Mouse (Mus musculus) limb, embryonic 12.5 days (tissue): ENCODE data around the gene Nab2. TPM values are rescaled to one million over a fixed set of nuclear protein-coding genes. Genes with fewer than 3 reads are reported as not detected.

ENCODE experiments used
- ATAC-seq: fragments of 200-750 bp; cut with Nextera tagmentation; 2 replicates; pipeline ENCODE4 v1.8.0; 2017; ENCODE audit warnings: low read depth, moderate TSS enrichment; ENCODE audit not compliant: insufficient number of reproducible peaks, insufficient read depth, low FRiP score, low TSS enrichment
- H3K27ac ChIP-seq: fragments of 300-500 bp; sonication (generic); 2 replicates; pipeline ENCODE4 v1.5.1; 2016; ENCODE audit warnings: mild to moderate bottlenecking, moderate library complexity
- H3K27me3 ChIP-seq: fragments of 300-500 bp; sonication (generic); 2 replicates; pipeline ENCODE4 v1.6.1; 2016; ENCODE audit warnings: mild to moderate bottlenecking, moderate library complexity
- H3K36me3 ChIP-seq: fragments of 300-500 bp; sonication (generic); 2 replicates; pipeline ENCODE4 v1.6.1; 2016; ENCODE audit warnings: mild to moderate bottlenecking, moderate library complexity
- H3K4me1 ChIP-seq: fragments of 300-500 bp; sonication (generic); replicated peaks from 2 replicates; pipeline ENCODE4 v1.6.1; 2016
- H3K4me2 ChIP-seq: fragments of 300-500 bp; sonication (generic); 2 replicates; pipeline ENCODE4 v1.6.1; 2016; ENCODE audit warnings: mild to moderate bottlenecking, moderate library complexity
- H3K4me3 ChIP-seq: fragments of 300-500 bp; sonication (generic); replicated peaks from 2 replicates; pipeline ENCODE4 v1.5.1; 2016; ENCODE audit warnings: mild to moderate bottlenecking
- H3K9ac ChIP-seq: fragments of 300-500 bp; sonication (generic); replicated peaks from 2 replicates; pipeline ENCODE4 v1.6.1; 2016; ENCODE audit warnings: mild to moderate bottlenecking, moderate library complexity
- H3K9me3 ChIP-seq: fragments of 300-500 bp; sonication (generic); 2 replicates; pipeline ENCODE4 v1.6.1; 2016; ENCODE audit warnings: mild to moderate bottlenecking, moderate library complexity
- WGBS: fragments of 180-500 bp; shearing (Covaris S2); methylation state at CpG from one replicate; pipeline ENCODE4 v1.1.7; 2016; 5-methylcytosine and 5-hydroxymethylcytosine counted together
- polyA plus RNA-seq: library from polyadenylated mRNA; unstranded; fragments of >200 nt; fragmentation: Nextera tagmentation; extraction: Ambion mirVana; gene quantifications from 2 replicates; pipeline ENCODE4 v1.2.1, GENCODE M21; 2016

Gene Nab2
- polyA plus RNA-seq = 15.3 and 19.1 TPM in 2 replicates

DNA sequence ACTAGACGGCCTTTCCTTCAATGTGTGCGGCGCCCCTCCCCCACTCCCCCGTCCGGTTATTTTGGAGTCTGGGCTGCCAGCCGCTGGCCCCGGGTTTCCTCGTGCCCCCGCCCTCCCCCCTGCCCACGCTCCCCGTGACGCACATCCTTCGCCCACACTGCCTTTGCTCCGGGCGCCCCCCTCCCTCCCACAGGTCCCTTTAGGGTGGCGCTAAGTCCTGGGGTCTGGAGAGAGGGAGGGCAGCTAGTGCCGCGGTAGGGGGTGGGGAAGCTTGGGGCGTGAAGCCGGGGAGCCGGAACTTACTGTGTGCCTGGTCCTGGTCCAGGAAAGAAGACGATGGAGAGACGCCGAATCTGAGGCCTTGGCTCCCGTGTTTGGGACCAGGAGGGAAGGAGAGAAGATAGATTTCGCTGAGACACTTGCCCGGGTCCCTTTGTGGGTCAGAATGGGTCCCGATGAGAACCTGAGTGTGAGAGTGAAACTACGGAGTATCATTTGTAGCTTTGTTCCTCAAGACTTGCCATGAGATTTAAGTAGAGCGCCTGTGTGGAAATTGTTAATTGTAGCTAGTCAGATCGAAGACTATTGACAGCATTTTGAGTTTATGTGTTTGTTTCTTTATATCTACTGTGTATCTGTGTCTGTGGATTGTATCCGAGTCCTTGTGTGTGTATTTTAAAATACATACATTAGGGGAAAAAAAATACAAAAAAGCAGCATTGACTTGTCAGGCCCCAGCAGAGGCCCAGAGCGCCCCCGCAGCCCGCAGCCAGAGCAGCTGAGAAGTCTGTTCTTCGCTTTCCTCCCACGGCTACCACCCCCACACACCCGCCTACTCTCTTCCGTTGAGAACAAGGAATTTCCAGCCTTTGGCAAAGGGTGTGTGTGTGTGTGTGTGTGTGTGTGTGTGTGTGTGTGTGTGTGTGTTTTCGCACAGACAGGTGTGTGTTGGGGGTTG is at the start of gene Nab2:
Gene Nab2 (minus strand): TSS at position 476 of the 958 bp plus-strand sequence.
- Histone ChIP-seq H3K27ac (peak within 1 kb of the TSS; percentile 100), H3K4me1 (peaks cover 45% of the 10 kb centered on the region), H3K4me2 (peak within 1 kb of the TSS; percentile 88), H3K9ac (peak within 1 kb of the TSS; percentile 92), H3K9me3 (no peaks in the 10 kb centered on the region), H3K27me3 (no peaks in the 10 kb centered on the region), H3K4me3 (peak within 1 kb of the TSS; percentile 80), H3K36me3 (peaks cover 16% of the 10 kb centered on the region)
- 0 out of 2 replicates have a peak, but pooled peaks have one; percentile 2 for ATAC-seq
- 2% methylated on average over 40 of the region's 40 CpGs for WGBS

DNA sequence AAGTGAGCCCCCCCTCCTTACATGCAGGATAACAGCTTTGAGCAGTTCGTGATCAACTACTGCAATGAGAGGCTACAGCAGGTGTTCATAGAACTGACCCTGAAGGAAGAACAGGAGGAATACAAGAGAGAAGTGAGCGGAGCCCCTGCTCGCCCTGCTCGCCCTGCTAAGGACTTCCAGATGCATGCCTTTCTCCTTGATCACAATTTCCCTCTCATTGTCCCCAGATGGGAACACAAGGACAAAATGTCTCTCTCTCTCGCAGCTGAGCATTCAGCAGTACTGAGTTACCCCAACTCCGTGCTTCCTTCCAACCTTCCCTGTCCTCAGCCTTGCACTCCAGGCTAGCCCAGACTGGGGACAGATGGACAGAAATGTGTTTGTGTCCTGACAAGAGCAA is 44.4 kb upstream of the Nab2 start:
- Histone ChIP-seq H3K27me3 (no peaks in the 10 kb centered on the region), H3K9me3 (no peaks in the 10 kb centered on the region), H3K27ac (no peak overlapping the region), H3K4me1 (peaks cover 17% of the 10 kb centered on the region), H3K4me2 (no peak overlapping the region), H3K36me3 (no peaks in the 10 kb centered on the region), H3K9ac (no peak overlapping the region), H3K4me3 (no peak overlapping the region)
- ATAC-seq = no peak
- 42% methylated on average over 6 of the region's 6 CpGs for WGBS

DNA sequence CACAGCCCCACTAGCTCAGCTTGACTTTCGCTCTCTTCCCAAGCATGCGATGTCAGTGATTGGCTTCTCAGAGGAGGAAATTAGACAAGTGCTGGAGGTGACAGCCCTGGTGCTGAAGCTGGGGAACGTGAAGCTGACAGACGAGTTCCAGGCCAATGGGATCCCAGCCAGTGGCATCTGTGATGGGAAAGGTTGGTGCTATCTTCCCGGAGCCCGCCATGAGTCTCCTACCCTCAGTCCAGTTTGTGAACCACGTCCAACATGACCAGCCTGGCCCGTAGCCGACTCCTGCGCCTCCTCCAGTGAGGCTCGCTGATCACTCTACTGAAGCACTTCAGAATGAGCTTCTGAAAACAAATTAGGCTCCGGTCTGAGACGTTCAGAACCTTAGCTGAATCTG is 42.0 kb upstream of the Nab2 start:
- Histone ChIP-seq H3K27me3 (no peaks in the 10 kb centered on the region), H3K27ac (no peak overlapping the region), H3K4me3 (no peak overlapping the region), H3K9me3 (no peaks in the 10 kb centered on the region), H3K4me1 (peaks cover 17% of the 10 kb centered on the region), H3K36me3 (no peaks in the 10 kb centered on the region), H3K9ac (no peak overlapping the region), H3K4me2 (no peak overlapping the region)
- WGBS = 80% methylated on average over 13 of the region's 13 CpGs
- ATAC-seq = no peak

DNA sequence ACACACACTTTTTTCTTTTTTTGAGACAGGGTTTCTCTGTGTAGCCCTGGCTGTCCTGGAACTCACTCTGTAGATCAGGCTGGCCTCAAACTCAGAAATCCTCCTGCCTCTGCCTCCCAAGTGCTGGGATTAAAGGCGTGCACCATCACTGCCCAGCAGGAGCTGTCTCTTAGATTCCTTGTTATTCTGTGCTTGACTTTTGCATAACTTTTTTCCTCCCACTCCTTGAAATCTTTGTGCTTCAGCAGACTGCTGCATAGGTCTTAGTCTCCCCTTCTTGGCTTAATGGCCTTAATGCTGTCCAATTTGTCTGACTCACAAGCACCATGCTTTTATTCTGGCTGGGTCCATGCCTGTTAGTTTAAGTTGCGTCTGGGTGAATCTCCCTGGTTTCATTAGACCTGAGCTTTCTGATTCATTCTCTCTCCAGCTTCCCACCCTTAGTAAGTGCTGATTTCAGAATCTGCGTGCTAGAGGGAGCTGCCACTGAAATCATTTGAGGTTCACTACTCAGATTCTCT is 40.5 kb upstream of the Nab2 start:
- H3K27ac ChIP-seq = no peak overlapping the region
- H3K9me3 ChIP-seq = no peaks in the 10 kb centered on the region
- no peak overlapping the region for H3K9ac ChIP-seq
- H3K36me3 ChIP-seq = no peaks in the 10 kb centered on the region
- no peak overlapping the region for H3K4me2 ChIP-seq
- H3K27me3 ChIP-seq = no peaks in the 10 kb centered on the region
- no peak overlapping the region for H3K4me3 ChIP-seq
- H3K4me1 ChIP-seq = peaks cover 16% of the 10 kb centered on the region
- ATAC-seq = no peak
- 82% methylated on average over 3 of the region's 3 CpGs for WGBS

DNA sequence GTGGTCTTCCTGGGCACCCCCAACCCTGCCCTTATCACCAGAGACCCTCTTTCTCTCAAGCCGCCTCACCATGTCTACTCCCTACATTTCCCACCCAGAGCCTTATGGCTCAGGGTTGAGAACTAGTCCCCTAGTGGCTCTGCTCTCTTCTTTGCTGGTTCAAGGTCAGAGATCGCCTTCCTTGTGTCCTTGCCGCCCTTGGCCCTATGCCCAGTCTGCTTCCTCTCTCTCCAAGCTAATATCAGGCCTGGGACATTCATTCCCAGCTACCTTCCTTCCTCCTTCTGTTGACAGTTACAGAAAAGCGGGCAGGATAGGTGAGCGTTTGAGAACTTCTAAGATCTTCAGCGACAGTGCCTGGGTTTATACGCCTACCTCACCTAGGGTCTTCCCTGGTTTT is 39.4 kb upstream of the Nab2 start:
- Histone ChIP-seq H3K4me2 (no peak overlapping the region), H3K4me1 (peaks cover 6% of the 10 kb centered on the region; the same call in 1 of the 2 replicates), H3K27me3 (no peaks in the 10 kb centered on the region), H3K9ac (no peak overlapping the region), H3K27ac (no peak overlapping the region), H3K36me3 (no peaks in the 10 kb centered on the region), H3K9me3 (no peaks in the 10 kb centered on the region), H3K4me3 (no peak overlapping the region)
- 88% methylated on average over 7 of the region's 7 CpGs for WGBS
- no peak for ATAC-seq

DNA sequence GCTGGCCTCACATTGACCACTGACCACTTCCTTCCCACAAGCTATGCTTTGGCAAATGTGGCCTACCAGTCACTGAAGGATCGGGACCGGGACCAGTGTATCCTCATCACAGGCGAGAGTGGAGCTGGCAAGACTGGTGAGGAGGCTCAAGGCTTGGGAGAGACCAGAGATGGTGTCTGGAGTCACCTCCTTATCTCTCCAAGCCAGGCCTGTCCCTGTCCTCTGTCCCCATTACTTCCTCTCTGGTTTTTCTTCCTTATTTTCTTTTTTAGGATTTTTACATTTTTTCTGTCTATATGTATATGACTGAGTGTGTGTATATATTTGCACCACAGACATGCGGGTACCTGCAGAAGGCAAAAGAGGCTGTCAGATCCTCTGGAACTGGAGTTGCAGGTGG is 37.4 kb upstream of the Nab2 start:
- H3K27ac ChIP-seq = no peak overlapping the region
- H3K4me3 ChIP-seq = no peak overlapping the region
- H3K4me2 ChIP-seq = no peak overlapping the region
- H3K9ac ChIP-seq = no peak overlapping the region
- H3K36me3 ChIP-seq = no peaks in the 10 kb centered on the region
- whole genome bisulfite sequencing = 89% methylated on average over 4 of the region's 4 CpGs
- H3K4me1 ChIP-seq = no peaks in the 10 kb centered on the region
- H3K9me3 ChIP-seq = no peaks in the 10 kb centered on the region
- ATAC-seq = no peak
- no peaks in the 10 kb centered on the region for H3K27me3 ChIP-seq

DNA sequence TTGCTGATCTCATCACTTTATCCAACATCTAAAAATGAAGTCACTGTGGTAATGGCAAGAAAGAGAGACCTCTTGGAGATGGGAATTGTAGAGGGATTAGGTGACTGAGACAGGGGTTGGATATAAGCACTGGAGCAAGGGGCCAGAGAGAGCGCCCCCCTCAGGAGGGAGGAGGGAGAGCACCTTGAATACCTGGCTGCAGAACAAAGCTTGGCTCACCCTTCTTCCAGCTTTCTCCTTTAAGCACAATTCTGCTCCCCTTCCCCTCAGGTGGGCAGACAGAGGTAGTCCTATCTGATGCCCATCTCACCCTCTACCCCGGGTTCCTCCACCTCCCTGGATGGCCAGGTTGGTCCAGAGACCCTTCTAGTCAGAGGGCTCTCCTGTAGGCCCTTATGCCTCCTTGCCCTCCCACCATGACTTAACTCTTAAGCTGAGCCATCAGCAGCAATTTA is 36.4 kb upstream of the Nab2 start, which contains the start of gene Myo1a:
Gene Myo1a (plus strand): TSS at position 405 of the 455 bp plus-strand sequence.
- 68% methylated on average over 2 of the region's 2 CpGs for WGBS
- Histone ChIP-seq H3K4me3 (no peak within 1 kb of the TSS), H3K27ac (no peak within 1 kb of the TSS), H3K4me1 (no peaks in the 10 kb centered on the region), H3K36me3 (0 out of 2 replicates have a peak, but pooled peaks cover under 1% of the 10 kb centered on the region), H3K9ac (no peak within 1 kb of the TSS), H3K4me2 (no peak within 1 kb of the TSS), H3K9me3 (no peaks in the 10 kb centered on the region), H3K27me3 (no peaks in the 10 kb centered on the region)
- no peak for ATAC-seq

DNA sequence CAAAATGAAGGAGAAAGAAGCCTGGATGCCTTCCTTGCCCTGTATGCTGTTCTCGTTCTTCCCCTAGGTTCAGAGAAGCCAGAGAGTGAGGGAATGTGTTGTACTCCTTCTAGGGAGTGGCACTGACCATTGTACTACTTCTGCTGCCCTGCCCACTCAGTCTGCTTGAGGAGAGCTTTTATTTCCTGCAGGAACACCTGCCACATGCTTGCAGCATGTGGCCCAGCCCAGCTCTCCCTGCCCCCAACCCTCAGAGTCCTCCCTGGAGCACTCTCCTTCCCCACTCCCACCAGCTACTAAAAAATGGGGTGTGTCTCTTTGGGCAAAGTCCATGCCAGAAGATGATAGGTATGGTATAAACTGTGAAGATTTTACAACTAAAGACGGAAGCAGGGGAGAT is 35.9 kb upstream of the Nab2 start:
- 67% methylated on average over 2 of the region's 2 CpGs for WGBS
- Histone ChIP-seq H3K9me3 (no peaks in the 10 kb centered on the region), H3K4me1 (no peaks in the 10 kb centered on the region), H3K4me2 (no peak overlapping the region), H3K4me3 (no peak overlapping the region), H3K27ac (no peak overlapping the region), H3K9ac (no peak overlapping the region), H3K36me3 (peaks cover 6% of the 10 kb centered on the region), H3K27me3 (no peaks in the 10 kb centered on the region)
- no peak for ATAC-seq

DNA sequence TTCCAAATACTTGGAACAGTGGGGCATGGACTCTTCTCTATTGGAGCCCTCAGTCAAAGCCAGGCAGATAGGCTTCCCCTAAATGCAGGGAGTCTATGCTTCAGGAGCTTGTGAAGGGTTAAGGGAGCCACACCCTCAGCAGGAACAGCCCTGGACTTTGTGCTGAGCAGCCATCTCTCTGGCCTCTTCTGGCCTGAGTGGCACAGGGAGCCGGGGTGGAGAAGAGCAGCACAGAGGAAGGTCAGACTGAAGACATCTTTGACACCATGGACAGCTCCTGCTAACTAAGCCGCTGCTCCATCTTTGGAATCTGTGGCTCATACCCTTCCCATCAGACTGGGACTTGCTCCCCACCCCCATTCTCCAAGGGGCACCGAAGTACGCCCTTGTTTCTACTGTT is 34.9 kb upstream of the Nab2 start:
- H3K36me3 ChIP-seq = peaks cover 16% of the 10 kb centered on the region
- H3K4me2 ChIP-seq = no peak overlapping the region
- no peak overlapping the region for H3K27ac ChIP-seq
- H3K4me1 ChIP-seq = no peaks in the 10 kb centered on the region
- H3K9ac ChIP-seq = no peak overlapping the region
- no peaks in the 10 kb centered on the region for H3K27me3 ChIP-seq
- no peak overlapping the region for H3K4me3 ChIP-seq
- no peak for ATAC-seq
- 43% methylated on average over 4 of the region's 4 CpGs for WGBS
- no peaks in the 10 kb centered on the region for H3K9me3 ChIP-seq

DNA sequence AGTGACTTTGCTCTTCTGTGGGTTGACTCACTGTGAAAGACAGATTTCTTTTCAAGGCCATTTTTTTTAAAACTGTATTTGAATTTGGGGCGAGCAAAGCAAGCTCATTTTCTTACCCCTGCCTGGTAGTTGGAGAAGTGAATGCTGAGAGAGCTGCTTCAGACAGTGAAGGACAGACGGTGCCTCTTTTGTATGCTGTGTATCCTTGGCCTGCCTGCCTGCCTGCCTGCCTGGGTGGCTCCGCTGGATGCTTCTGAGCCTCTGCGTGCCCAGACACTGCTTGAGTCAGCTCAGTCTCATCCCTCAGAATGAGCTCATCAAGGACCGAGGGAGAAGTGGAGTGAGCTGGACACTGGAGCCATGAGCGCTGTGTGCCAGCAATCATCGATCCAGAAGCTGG is 30.6 kb upstream of the Nab2 start:
- Histone ChIP-seq H3K27me3 (no peaks in the 10 kb centered on the region), H3K27ac (no peak overlapping the region), H3K9ac (no peak overlapping the region), H3K36me3 (peaks cover 54% of the 10 kb centered on the region), H3K9me3 (no peaks in the 10 kb centered on the region), H3K4me1 (no peaks in the 10 kb centered on the region), H3K4me2 (no peak overlapping the region), H3K4me3 (no peak overlapping the region)
- no peak for ATAC-seq
- 94% methylated on average over 7 of the region's 7 CpGs for WGBS

DNA sequence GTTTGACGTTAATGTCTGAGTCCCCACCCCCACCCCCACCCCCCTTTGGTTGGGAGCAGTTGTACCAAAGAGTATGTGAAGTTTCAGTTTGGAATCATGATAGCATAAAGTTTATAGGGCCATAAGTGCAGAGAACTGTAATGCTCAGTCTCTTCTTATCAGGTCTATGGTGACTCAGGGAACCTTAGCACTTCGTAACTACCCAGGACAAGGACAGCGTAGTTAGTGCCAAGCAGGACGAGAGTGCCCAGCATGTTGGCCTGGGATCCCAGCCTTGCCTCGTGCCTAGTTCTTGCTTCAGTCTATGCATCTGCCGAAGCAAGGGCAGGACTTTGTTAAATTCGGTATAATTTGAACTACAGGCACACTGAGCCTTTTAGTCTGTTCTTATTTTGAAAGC is 27.4 kb upstream of the Nab2 start:
- Histone ChIP-seq H3K4me1 (no peaks in the 10 kb centered on the region), H3K36me3 (peaks cover 84% of the 10 kb centered on the region), H3K4me3 (no peak overlapping the region), H3K9ac (no peak overlapping the region), H3K27ac (no peak overlapping the region), H3K9me3 (no peaks in the 10 kb centered on the region), H3K27me3 (no peaks in the 10 kb centered on the region), H3K4me2 (no peak overlapping the region)
- no peak for ATAC-seq
- 91% methylated on average over 7 of the region's 7 CpGs for WGBS
